Mouse (Mus musculus) myocyte (in vitro differentiated cells): ENCODE results near the gene Scn5a.

ENCODE experiments used
- E2F4 ChIP-seq: IDR thresholded peaks from one replicate; pipeline ENCODE4 v1.6.1; 2011; ENCODE audit warnings: mild to moderate bottlenecking, control low read depth, moderate library complexity; ENCODE audit not compliant: insufficient read depth
- MAX ChIP-seq: IDR thresholded peaks from one replicate; pipeline ENCODE4 v1.6.1; 2011; ENCODE audit warnings: low read depth, mild to moderate bottlenecking, control low read depth
- MYOG ChIP-seq, 3 experiments: IDR thresholded peaks; one replicate each; pipeline ENCODE4 v1.6.1; 2011; ENCODE audit warnings: control low read depth in 2 of 3, low read depth in 2 of 3, mild to moderate bottlenecking in 2 of 3; ENCODE audit not compliant: insufficient read length in 2 of 3, control insufficient read depth in 1 of 3, insufficient read depth in 1 of 3
- POLR2A ChIP-seq: IDR thresholded peaks from one replicate; pipeline ENCODE4 v1.6.1; 2011; ENCODE audit warnings: low read depth, mild to moderate bottlenecking, control low read depth, moderate library complexity; ENCODE audit not compliant: insufficient read length
- POLR2AphosphoS2 ChIP-seq: IDR thresholded peaks from one replicate; pipeline ENCODE4 v1.6.1; 2011; ENCODE audit warnings: low read depth, control low read depth; ENCODE audit not compliant: insufficient read length
- TCF12 ChIP-seq: IDR thresholded peaks from one replicate; pipeline ENCODE4 v1.6.1; 2011; ENCODE audit warnings: mild to moderate bottlenecking, control low read depth; ENCODE audit not compliant: poor library complexity, insufficient read depth, severe bottlenecking
- USF1 ChIP-seq: IDR thresholded peaks from one replicate; pipeline ENCODE4 v1.6.1; 2011; ENCODE audit warnings: low read depth, mild to moderate bottlenecking, control low read depth, moderate library complexity

DNA sequence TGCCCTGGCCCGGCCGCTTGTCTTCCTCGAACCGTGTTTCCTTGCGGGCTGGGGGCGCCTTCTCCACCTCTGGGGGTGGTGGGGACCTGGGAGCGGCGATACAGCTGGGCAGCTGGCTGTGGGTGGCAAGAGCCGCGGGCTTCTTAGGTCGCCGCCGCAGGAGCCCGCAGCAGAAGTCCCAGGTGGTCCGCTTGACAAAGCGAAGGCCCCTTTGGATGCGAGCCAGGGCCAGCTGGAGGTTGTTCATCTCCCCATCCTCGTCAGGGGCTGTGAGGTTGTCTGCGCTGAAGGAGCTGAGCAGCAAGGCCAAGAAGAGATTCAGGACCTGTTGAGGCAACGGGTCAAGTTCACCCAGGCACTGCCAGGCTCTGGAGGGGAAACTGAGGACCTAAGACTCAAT is 61.3 kb downstream of the Scn5a start:
- TF ChIP-seq USF1 = no peak
- no peak for TF ChIP-seq E2F4
- no peak for TF ChIP-seq MAX
- TF ChIP-seq TCF12 = no peak
- TF ChIP-seq POLR2A = no peak
- no peak for TF ChIP-seq MYOG (IDR thresholded peaks at IDR 0.05; ENCODE audit: control insufficient read depth in 1 of 3, insufficient read depth in 1 of 3, insufficient read length in 2 of 3, low read depth in 2 of 3)
- TF ChIP-seq POLR2AphosphoS2 = no peak
